Mouse (Mus musculus) heart, embryonic 12.5 days (tissue): Measurements from ENCODE around the gene Ighmbp2. TPM values are rescaled to one million over a fixed set of nuclear protein-coding genes. Genes with fewer than 3 reads are reported as not detected.
"Not testable (repeated sequence)": the region's sequence is repeated elsewhere in the genome, so short reads cannot be mapped to it uniquely, and the experiment has no call there.

ENCODE experiments used
- ATAC-seq: fragments of 200-750 bp; cut with Nextera tagmentation; 2 replicates; pipeline ENCODE4 v1.8.0; 2017; ENCODE audit warnings: moderate TSS enrichment, moderate library complexity; ENCODE audit not compliant: insufficient number of reproducible peaks, low FRiP score
- H3K27ac ChIP-seq: fragments of 300-500 bp; sonication (generic); 2 replicates; pipeline ENCODE4 v1.5.1; 2016; ENCODE audit warnings: mild to moderate bottlenecking, moderate library complexity; ENCODE audit not compliant: poor library complexity, severe bottlenecking
- H3K27me3 ChIP-seq: fragments of 300-500 bp; sonication (generic); replicated peaks from 2 replicates; pipeline ENCODE4 v1.6.1; 2016; ENCODE audit warnings: mild to moderate bottlenecking, moderate library complexity
- H3K36me3 ChIP-seq: fragments of 300-500 bp; sonication (generic); 2 replicates; pipeline ENCODE4 v1.6.1; 2016; ENCODE audit warnings: mild to moderate bottlenecking, moderate library complexity
- H3K4me1 ChIP-seq: fragments of 300-500 bp; sonication (generic); replicated peaks from 2 replicates; pipeline ENCODE4 v1.6.1; 2016; ENCODE audit warnings: mild to moderate bottlenecking
- H3K4me2 ChIP-seq: fragments of 300-500 bp; sonication (generic); 2 replicates; pipeline ENCODE4 v1.6.1; 2016; ENCODE audit warnings: mild to moderate bottlenecking, moderate library complexity
- H3K4me3 ChIP-seq: fragments of 300-500 bp; sonication (generic); 2 replicates; pipeline ENCODE4 v1.5.1; 2016; ENCODE audit warnings: mild to moderate bottlenecking
- H3K9ac ChIP-seq: fragments of 300-500 bp; sonication (generic); 2 replicates; pipeline ENCODE4 v1.6.1; 2016; ENCODE audit warnings: mild to moderate bottlenecking, moderate library complexity
- H3K9me3 ChIP-seq: fragments of 300-500 bp; sonication (generic); replicated peaks from 2 replicates; pipeline ENCODE4 v1.6.1; 2016; ENCODE audit warnings: mild to moderate bottlenecking, moderate library complexity
- WGBS: fragments of 180-500 bp; shearing (Covaris S2); methylation state at CpG from one replicate; pipeline ENCODE4 v1.1.7; 2016; 5-methylcytosine and 5-hydroxymethylcytosine counted together
- microRNA-seq: library from miRNA; unstranded; fragments of <30 nt; microRNA quantifications from one replicate; pipeline ENCODE4, GENCODE M21; 2017
- polyA plus RNA-seq: library from polyadenylated mRNA; unstranded; fragments of >200 nt; fragmentation: Nextera tagmentation; extraction: Ambion mirVana; gene quantifications from 2 replicates; pipeline ENCODE4 v1.2.1, GENCODE M21; 2016

Ighmbp2 gene
- polyA plus RNA-seq, 1 experiment from 2014 or later = 7.2 TPM

DNA sequence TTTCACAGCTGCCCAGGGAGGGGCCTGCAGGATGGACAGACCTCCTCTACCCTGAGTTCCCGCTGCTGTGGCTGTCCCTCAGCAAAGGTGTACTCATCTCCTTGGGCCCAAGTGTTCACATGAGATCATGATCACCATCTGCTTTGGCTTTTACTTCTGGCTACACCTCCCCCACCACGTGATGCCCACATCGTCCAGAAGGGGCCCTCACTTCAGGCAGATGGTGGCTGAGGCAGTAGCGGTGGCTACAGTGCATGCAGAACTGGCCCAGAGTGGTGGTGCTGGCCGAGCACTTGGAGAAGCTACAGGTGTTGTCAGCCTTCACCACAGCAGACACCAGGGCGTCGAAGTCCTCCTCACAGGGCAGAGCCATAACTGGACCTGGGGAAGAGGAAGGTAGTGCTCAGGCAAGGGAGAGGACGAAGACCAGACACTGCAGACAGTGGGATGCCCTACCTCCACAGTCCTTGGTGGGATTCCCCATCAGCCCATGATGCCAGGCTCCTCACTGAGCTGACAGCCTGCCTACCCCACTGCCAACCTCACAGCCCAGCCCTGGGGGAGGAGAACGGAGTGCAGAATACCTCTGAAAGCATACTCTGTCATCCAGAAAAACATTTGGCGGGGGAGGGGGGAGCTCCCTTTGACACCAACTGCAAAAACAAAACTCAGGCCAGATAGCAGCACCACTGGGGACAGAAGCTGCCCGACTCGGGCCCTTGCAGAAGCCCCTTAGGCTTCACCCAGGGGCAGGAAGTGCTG is 20.9 kb downstream of the Ighmbp2 start:
- Histone ChIP-seq H3K27me3 (no peaks in the 10 kb centered on the region), H3K36me3 (peaks cover 67% of the 10 kb centered on the region), H3K9me3 (no peaks in the 10 kb centered on the region), H3K9ac (no peak overlapping the region), H3K27ac (no peak overlapping the region), H3K4me1 (no peaks in the 10 kb centered on the region), H3K4me3 (no peak overlapping the region), H3K4me2 (no peak overlapping the region)
- 74% methylated on average over 12 of the region's 12 CpGs for WGBS
- no peak for ATAC-seq

DNA sequence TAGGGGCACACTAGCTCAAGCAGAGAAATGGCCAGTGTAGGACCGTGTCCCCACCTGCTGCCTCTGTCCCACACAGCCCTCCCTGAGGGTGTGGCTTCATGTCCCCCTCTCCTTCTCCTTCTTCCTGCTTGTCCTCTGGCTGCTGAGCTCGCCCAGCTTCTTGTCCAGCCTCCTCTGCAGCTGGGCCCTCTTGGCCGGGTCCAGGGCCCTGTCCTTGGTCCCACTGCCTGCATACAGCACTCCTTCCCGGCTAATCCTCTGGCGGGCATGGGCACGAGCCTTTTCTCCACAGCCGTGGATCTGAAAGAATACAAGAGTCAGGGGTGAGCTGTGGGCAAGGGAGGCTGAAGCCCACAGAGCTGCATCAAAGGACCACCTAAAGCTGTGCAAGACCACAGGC is 21.5 kb downstream of the Ighmbp2 start:
- H3K9ac ChIP-seq = no peak overlapping the region
- H3K27ac ChIP-seq = no peak overlapping the region
- peak; percentile 29; the same call in 1 of the 2 replicates for ATAC-seq
- H3K4me2 ChIP-seq = no peak overlapping the region
- H3K9me3 ChIP-seq = no peaks in the 10 kb centered on the region
- H3K27me3 ChIP-seq = no peaks in the 10 kb centered on the region
- no peaks in the 10 kb centered on the region for H3K4me1 ChIP-seq
- 93% methylated on average over 7 of the region's 7 CpGs for WGBS
- peaks cover 60% of the 10 kb centered on the region for H3K36me3 ChIP-seq
- no peak overlapping the region for H3K4me3 ChIP-seq

DNA sequence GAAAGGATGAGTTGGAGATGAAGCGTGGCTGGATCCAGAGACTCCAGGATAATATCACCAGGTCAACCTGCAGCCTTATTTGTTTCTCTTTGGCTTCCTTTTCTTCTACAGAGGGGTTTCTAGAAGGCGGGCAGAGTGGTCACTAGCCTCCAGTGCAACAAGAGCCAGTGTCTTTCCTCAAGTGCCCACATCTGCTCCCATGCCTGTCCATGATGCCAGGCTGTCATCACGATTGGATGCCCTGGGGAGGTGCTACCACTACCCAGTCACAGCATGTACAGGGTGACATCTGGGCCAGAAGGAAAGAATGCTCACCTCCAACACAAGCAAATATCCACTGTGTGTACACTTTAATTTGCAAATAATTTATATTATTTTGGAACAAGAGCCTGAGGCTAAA is 22.2 kb downstream of the Ighmbp2 start:
- H3K9me3 ChIP-seq = no peaks in the 10 kb centered on the region
- H3K27ac ChIP-seq = no peak overlapping the region
- no peak overlapping the region for H3K9ac ChIP-seq
- H3K4me1 ChIP-seq = no peaks in the 10 kb centered on the region
- no peak overlapping the region for H3K4me3 ChIP-seq
- H3K27me3 ChIP-seq = no peaks in the 10 kb centered on the region
- H3K36me3 ChIP-seq = peaks cover 53% of the 10 kb centered on the region
- no peak for ATAC-seq
- 84% methylated on average over 3 of the region's 3 CpGs for WGBS
- H3K4me2 ChIP-seq = no peak overlapping the region

DNA sequence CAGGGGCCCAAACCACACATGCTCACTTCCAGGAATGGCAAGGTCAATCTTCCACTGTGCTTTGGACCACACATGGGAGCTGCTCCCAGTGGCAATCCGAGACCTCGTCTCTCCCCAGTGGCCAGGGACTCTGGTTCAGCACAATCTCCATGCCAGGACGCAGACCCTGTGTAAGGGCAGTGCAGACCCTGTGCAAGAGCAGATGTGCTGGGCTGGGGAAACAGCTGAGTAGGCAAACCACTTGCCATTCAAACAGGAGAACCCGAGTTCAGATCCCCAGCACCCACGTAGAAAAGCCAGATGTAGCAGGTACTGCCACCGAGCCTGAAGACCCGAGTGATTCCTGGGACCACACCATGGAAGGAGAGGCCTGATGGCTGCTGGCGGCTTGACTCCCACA is 22.8 kb downstream of the Ighmbp2 start:
- no peaks in the 10 kb centered on the region for H3K4me1 ChIP-seq
- H3K27me3 ChIP-seq = no peaks in the 10 kb centered on the region
- H3K36me3 ChIP-seq = peaks cover 47% of the 10 kb centered on the region
- H3K9me3 ChIP-seq = no peaks in the 10 kb centered on the region
- no peak for ATAC-seq
- H3K4me2 ChIP-seq = no peak overlapping the region
- H3K27ac ChIP-seq = no peak overlapping the region
- 89% methylated on average over 8 of the region's 8 CpGs for WGBS
- no peak overlapping the region for H3K4me3 ChIP-seq
- H3K9ac ChIP-seq = no peak overlapping the region

DNA sequence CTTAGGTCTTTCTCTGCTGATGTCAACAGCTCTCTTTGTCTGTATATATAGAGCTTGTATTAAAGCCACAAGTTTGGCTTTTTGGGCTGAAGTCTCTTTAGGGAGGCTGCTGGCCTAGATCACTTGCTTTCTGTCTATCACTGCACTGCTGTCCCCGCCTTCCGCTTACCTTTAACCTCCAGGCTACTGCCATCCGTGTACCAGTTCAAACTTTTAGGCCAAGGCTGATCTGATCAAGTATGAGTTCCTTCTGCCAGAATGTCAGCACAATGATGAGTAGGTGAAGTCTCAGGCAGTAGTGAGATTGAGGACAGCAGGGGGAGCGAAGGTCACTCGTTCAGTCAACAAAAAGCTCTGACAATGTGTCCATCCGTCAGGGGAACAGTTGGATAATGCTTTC is 57.6 kb downstream of the Ighmbp2 start:
- WGBS = 59% methylated on average over 5 of the region's 6 CpGs

DNA sequence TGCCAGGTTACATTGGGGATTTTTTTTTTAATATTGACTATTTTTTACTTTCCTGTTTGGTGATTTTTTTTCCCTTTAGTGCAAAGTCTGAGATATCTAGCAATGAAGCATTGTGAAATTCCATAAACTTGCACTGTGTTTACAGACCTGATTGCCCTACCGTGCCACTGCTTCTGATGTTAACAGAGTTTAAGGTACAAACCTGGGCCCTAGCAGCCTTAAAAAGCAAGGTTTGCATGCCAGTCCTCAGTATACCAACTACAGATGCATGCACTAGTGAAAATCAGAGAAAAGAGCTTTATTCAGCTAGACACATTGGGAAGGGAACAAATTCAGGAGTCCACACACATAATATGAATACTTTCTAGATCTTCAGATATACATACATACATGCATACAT is 67.9 kb downstream of the Ighmbp2 start:
- WGBS = 65% methylated on average over 1 of the region's 1 CpGs
- not testable (repeated sequence) for ATAC-seq, H3K27ac ChIP-seq, H3K4me2 ChIP-seq, H3K4me3 ChIP-seq, H3K27me3 ChIP-seq, H3K9ac ChIP-seq, H3K4me1 ChIP-seq, H3K9me3 ChIP-seq, H3K36me3 ChIP-seq

More for the DNA sequence above, 57.6 kb downstream of the Ighmbp2 start:
- H3K27me3 ChIP-seq, ATAC-seq, H3K9me3 ChIP-seq, H3K4me1 ChIP-seq, H3K4me3 ChIP-seq, H3K27ac ChIP-seq, H3K9ac ChIP-seq, H3K36me3 ChIP-seq, H3K4me2 ChIP-seq: not testable (repeated sequence)

Small RNA genes lying within 50 kb of the gene (microRNA-seq; reads per million reads assigned to microRNA genes)
- gene Mir6984 = not detected

Other genes starting within 250 kb of the Ighmbp2 start
- gene Mrpl21, start 116 bp downstream of the Ighmbp2 start, polyA plus RNA-seq = 97.1 and 98.1 TPM in 2 replicates
- gene Cpt1a, start 39.3 kb upstream of the Ighmbp2 start, polyA plus RNA-seq = 22.3 and 22.4 TPM in 2 replicates
- gene Tesmin, start 105.8 kb upstream of the Ighmbp2 start, polyA plus RNA-seq = 0.46 and 0.83 TPM in 2 replicates
- 8.1 and 8.5 TPM in 2 replicates for gene Gal, start 131.5 kb upstream of the Ighmbp2 start, polyA plus RNA-seq